Mouse (Mus musculus): ENCODE measurements at regions not wholly inside any gene's neighbourhood (a gene's known extent, or its start where the extent isn't known, plus 50 kb on each side); places are given as distances from the start of the nearest gene placed in this dataset.

DNA sequence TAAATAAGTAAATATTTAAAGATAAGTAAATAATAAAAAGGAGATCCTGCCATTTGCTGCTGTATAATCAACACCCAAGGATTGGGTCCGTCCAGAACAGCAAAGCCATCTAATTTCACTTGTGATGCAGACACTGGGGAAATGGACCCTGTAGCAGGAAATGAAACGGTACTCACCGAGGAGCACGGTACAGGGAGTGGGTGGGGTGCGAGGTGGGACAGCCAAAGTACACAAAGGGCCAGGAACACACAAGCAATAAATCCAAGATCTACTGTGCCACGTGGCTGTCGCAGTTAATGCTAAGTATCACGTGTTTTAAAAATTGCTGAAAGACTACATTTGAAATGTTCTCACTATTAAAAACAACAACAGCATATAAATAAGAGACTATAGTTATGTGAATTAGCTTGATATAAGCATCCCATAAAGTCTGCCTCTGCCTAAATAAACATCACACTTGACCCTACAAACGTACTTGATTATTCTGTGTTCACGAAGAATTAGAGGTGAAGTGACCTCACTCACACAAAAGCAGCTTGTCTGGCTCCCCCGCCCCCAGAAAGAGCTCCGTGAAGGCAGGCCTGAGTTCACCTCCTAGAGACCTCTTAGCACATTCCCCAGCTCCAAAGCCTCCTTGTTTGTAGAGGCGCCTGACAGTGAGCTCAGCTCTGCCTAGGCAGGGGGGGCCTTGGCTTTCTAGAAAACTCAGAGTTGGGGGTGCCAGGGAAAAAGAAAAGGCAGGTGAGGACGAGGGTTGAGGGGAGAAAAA lies 101.1 kb downstream of the Banf2 start:
- no peak for TF ChIP-seq CTCF (IDR thresholded peaks at IDR 0.05; ENCODE audit: borderline replicate concordance, insufficient read depth, low read length)
- no peak for TF ChIP-seq POLR2A (IDR thresholded peaks at IDR 0.05; ENCODE audit: low read depth, low read length)

All from embryonic fibroblast, embryonic 13.5 days (primary cell).